In genomic region chr10:53929722-53930500, GRCm38 (mm10) we compare ENCODE assay signal across 24 mouse cellular contexts.
DNase-seq lines count a peak whose midpoint lies in the region; ATAC-seq and TF ChIP-seq lines count a peak whose summit lies in the region.
"Had no signal": no experiment of that assay in that cellular context is flagged by ENCODE, and none has a peak within 500 bp of the region (broad histone marks: within the 10 kb centered on the region; RNA-seq: fewer than 3 reads in every experiment).

No protein-coding gene starts in this region.

- WGBS in lung, embryonic 14.5 days: 50% methylated on average over 4 of the region's 4 CpGs
- WGBS in intestine, embryonic 16.5 days: 42% methylated on average over 4 of the region's 4 CpGs
- 56% methylated on average over 4 of the region's 4 CpGs for WGBS in liver, postnatal 0 days (ENCODE audit: insufficient replicate concordance)
- 67% methylated on average over 4 of the region's 4 CpGs for WGBS in forebrain, postnatal 0 days

- H3K9ac ChIP-seq in lung, embryonic 14.5 days: no peak overlapping the region
- no peak overlapping the region for H3K9ac ChIP-seq in intestine, embryonic 16.5 days (ENCODE audit: low read depth, low read length)
- H3K9ac ChIP-seq in liver, postnatal 0 days (replicated peaks): peak overlapping the region; percentile 11; the same call in 1 of the 2 replicates
- H3K9ac ChIP-seq in forebrain, postnatal 0 days: no peak overlapping the region
- H3K9ac ChIP-seq: forebrain, embryonic 15.5 days; limb, embryonic 13.5 days; midbrain, embryonic 15.5 days; neural tube, embryonic 13.5 days had no signal

- H3K4me3 ChIP-seq in lung, embryonic 14.5 days (ENCODE audit: low read depth, low read length): no peak overlapping the region
- no peak overlapping the region for H3K4me3 ChIP-seq in intestine, embryonic 16.5 days (ENCODE audit: low read length)
- no peak overlapping the region for H3K4me3 ChIP-seq in liver, postnatal 0 days (ENCODE audit: low read depth, low read length)
- H3K4me3 ChIP-seq in forebrain, postnatal 0 days (ENCODE audit: low read depth, low read length): no peak overlapping the region
- H3K4me3 ChIP-seq: forebrain, embryonic 15.5 days; heart, embryonic 10.5 days; limb, embryonic 13.5 days; midbrain, embryonic 15.5 days; neural tube, embryonic 13.5 days had no signal

- H3K4me1 ChIP-seq in lung, embryonic 14.5 days (ENCODE audit: insufficient read depth): no peaks in the 10 kb centered on the region; the same call in 1 of the 2 replicates
- peaks cover 5% of the 10 kb centered on the region; the same call in 1 of the 2 replicates for H3K4me1 ChIP-seq in intestine, embryonic 16.5 days (ENCODE audit: control insufficient read depth, insufficient read depth, low read length)
- peaks cover 26% of the 10 kb centered on the region for H3K4me1 ChIP-seq in liver, postnatal 0 days (ENCODE audit: insufficient read depth)
- H3K4me1 ChIP-seq in forebrain, postnatal 0 days (ENCODE audit: insufficient read depth): no peaks in the 10 kb centered on the region
- H3K4me1 ChIP-seq: forebrain, embryonic 15.5 days; limb, embryonic 13.5 days; midbrain, embryonic 15.5 days; neural tube, embryonic 13.5 days had no signal

- H3K9me3 ChIP-seq in lung, embryonic 14.5 days (ENCODE audit: low read depth, low read length): no peaks in the 10 kb centered on the region
- H3K9me3 ChIP-seq in intestine, embryonic 16.5 days (ENCODE audit: control insufficient read depth, low read length): no peaks in the 10 kb centered on the region
- no peaks in the 10 kb centered on the region for H3K9me3 ChIP-seq in liver, postnatal 0 days (ENCODE audit: low read length)
- no peaks in the 10 kb centered on the region for H3K9me3 ChIP-seq in forebrain, postnatal 0 days (ENCODE audit: low read length)
- H3K9me3 ChIP-seq: forebrain, embryonic 15.5 days; heart, embryonic 10.5 days; limb, embryonic 13.5 days; midbrain, embryonic 15.5 days; neural tube, embryonic 13.5 days had no signal

- H3K4me2 ChIP-seq in lung, embryonic 14.5 days: no peak overlapping the region
- H3K4me2 ChIP-seq in intestine, embryonic 16.5 days (ENCODE audit: low read depth, low read length): no peak overlapping the region
- H3K4me2 ChIP-seq in liver, postnatal 0 days (ENCODE audit: low read depth, low read length): peak overlapping the region; percentile 53
- no peak overlapping the region for H3K4me2 ChIP-seq in forebrain, postnatal 0 days (ENCODE audit: low read depth)
- H3K4me2 ChIP-seq: forebrain, embryonic 15.5 days; limb, embryonic 13.5 days; midbrain, embryonic 15.5 days; neural tube, embryonic 13.5 days had no signal

- H3K27ac ChIP-seq in lung, embryonic 14.5 days (ENCODE audit: low read depth): peak overlapping the region; percentile 56
- no peak overlapping the region for H3K27ac ChIP-seq in intestine, embryonic 16.5 days (ENCODE audit: low read length)
- H3K27ac ChIP-seq in liver, postnatal 0 days (ENCODE audit: low read depth): peak overlapping the region; percentile 78
- H3K27ac ChIP-seq in forebrain, postnatal 0 days (ENCODE audit: low read depth, low read length): no peak overlapping the region
- H3K27ac ChIP-seq: forebrain, embryonic 15.5 days; heart, embryonic 10.5 days; limb, embryonic 13.5 days; macrophage; midbrain, embryonic 15.5 days; neural tube, embryonic 13.5 days had no signal

- H3K36me3 ChIP-seq in lung, embryonic 14.5 days (ENCODE audit: insufficient read depth): no peaks in the 10 kb centered on the region
- H3K36me3 ChIP-seq in intestine, embryonic 16.5 days (ENCODE audit: control insufficient read depth, insufficient read depth, low read length): 0 out of 2 replicates have a peak, but pooled peaks cover 2% of the 10 kb centered on the region
- H3K36me3 ChIP-seq in liver, postnatal 0 days (replicated peaks; ENCODE audit: insufficient read depth, low read length): peaks cover 25% of the 10 kb centered on the region
- H3K36me3 ChIP-seq in forebrain, postnatal 0 days (ENCODE audit: insufficient read depth): no peaks in the 10 kb centered on the region
- H3K36me3 ChIP-seq: forebrain, embryonic 15.5 days; midbrain, embryonic 15.5 days; neural tube, embryonic 13.5 days had no signal

- H3K27me3 ChIP-seq in lung, embryonic 14.5 days (ENCODE audit: insufficient read depth, low read length): no peaks in the 10 kb centered on the region
- no peaks in the 10 kb centered on the region for H3K27me3 ChIP-seq in intestine, embryonic 16.5 days (replicated peaks; ENCODE audit: control insufficient read depth, insufficient read depth, low read length)
- no peaks in the 10 kb centered on the region for H3K27me3 ChIP-seq in liver, postnatal 0 days (ENCODE audit: insufficient read depth, low read length)
- no peaks in the 10 kb centered on the region for H3K27me3 ChIP-seq in forebrain, postnatal 0 days (ENCODE audit: insufficient read depth, low read length)
- H3K27me3 ChIP-seq: forebrain, embryonic 15.5 days; limb, embryonic 13.5 days; midbrain, embryonic 15.5 days; neural tube, embryonic 13.5 days had no signal

- TF ChIP-seq CTCF in lung, embryonic 14.5 days (IDR thresholded peaks at IDR 0.05; ENCODE audit: low read depth): no peak
- no peak for TF ChIP-seq CTCF in liver, postnatal 0 days (IDR thresholded peaks at IDR 0.05; ENCODE audit: low read depth)
- no peak for TF ChIP-seq CTCF in forebrain, postnatal 0 days (IDR thresholded peaks at IDR 0.05; ENCODE audit: low read depth)

- TF ChIP-seq EP300 in liver, postnatal 0 days (IDR thresholded peaks at IDR 0.05; ENCODE audit: low read depth): no peak; the same call in 1 of the 2 replicates

- DNase-seq in lung, embryonic 14.5 days: peak; percentile 29
- DNase-seq in lung, adult 18-20 months: no peak
- no peak for DNase-seq in liver, postnatal 0 days
- peak; percentile 12 for DNase-seq in yolk sac, embryonic 10.5 days (ENCODE audit: low spot score)
- no peak for DNase-seq in spleen, adult 12 weeks (ENCODE audit: low spot score)
- no peak for DNase-seq in forebrain, postnatal 0 days
- DNase-seq: adrenal gland, postnatal 14 days; cerebellum, adult 8-10 months; gastrocnemius, postnatal 10 days; kidney, adult 18-20 months; kidney, postnatal 4 days; right cerebral cortex, adult 18-20 months; spleen, adult 18-20 months; thymus, adult 2 months; thymus, postnatal 4 days had no signal

- peak; percentile 78 for ATAC-seq in lung, embryonic 14.5 days (ENCODE audit: insufficient read depth)
- ATAC-seq in intestine, embryonic 16.5 days: peak; percentile 69; the same call in 1 of the 2 replicates
- peak; percentile 84 for ATAC-seq in liver, postnatal 0 days
- ATAC-seq in forebrain, postnatal 0 days: no peak
- ATAC-seq: CD4-positive, CD25-positive, alpha-beta regulatory T cell, adult 4 months; forebrain, embryonic 15.5 days; hindbrain, embryonic 16.5 days; midbrain, embryonic 15.5 days had no signal

Comparison
In these comparisons a context has a peak if more than half of its experiments do, and no peak if none do; other contexts are left out.
1. DNase-seq: peak in lung, embryonic 14.5 days (single experiment) and yolk sac, embryonic 10.5 days (single experiment); none in lung, adult 18-20 months (0 of 2), liver, postnatal 0 days (single experiment), spleen, adult 12 weeks (single experiment) and forebrain, postnatal 0 days (single experiment).
2. H3K27ac ChIP-seq: peak in lung, embryonic 14.5 days (single experiment) and liver, postnatal 0 days (single experiment); none in intestine, embryonic 16.5 days (single experiment) and forebrain, postnatal 0 days (single experiment).